Mouse (Mus musculus) ES-Bruce4 (cell line): ENCODE results near the gene Fto. TPM values are rescaled to one million over a fixed set of nuclear protein-coding genes. Genes with fewer than 3 reads are reported as not detected.

Experiments
- H3K27ac ChIP-seq: 2 replicates; pipeline ENCODE4 v1.5.1; 2012; ENCODE audit warnings: low read length, inconsistent platforms; ENCODE audit not compliant: insufficient read depth
- H3K27me3 ChIP-seq: 2 replicates; pipeline ENCODE4 v1.6.1; 2012; ENCODE audit warnings: mild to moderate bottlenecking, low read length, inconsistent platforms; ENCODE audit not compliant: control insufficient read depth, poor library complexity, insufficient read depth, severe bottlenecking
- H3K36me3 ChIP-seq: 2 replicates; pipeline ENCODE4 v1.6.1; 2012; ENCODE audit warnings: inconsistent platforms, mild to moderate bottlenecking, low read length, moderate library complexity; ENCODE audit not compliant: control insufficient read depth, poor library complexity, insufficient read depth, severe bottlenecking
- H3K4me1 ChIP-seq: one replicate; pipeline ENCODE4 v1.8.1; 2011; ENCODE audit warnings: low read length; ENCODE audit not compliant: control insufficient read depth, insufficient read depth
- H3K4me3 ChIP-seq: 2 replicates; pipeline ENCODE4 v1.5.1; 2011; ENCODE audit warnings: low read depth, mild to moderate bottlenecking, low read length
- H3K9ac ChIP-seq: 2 replicates; pipeline ENCODE4 v1.6.1; 2012; ENCODE audit warnings: low read depth, mild to moderate bottlenecking, inconsistent platforms; ENCODE audit not compliant: poor library complexity, severe bottlenecking
- H3K9me3 ChIP-seq: replicated peaks from 2 replicates; pipeline ENCODE4 v1.6.1; 2012; ENCODE audit warnings: mild to moderate bottlenecking, low read length, inconsistent platforms; ENCODE audit not compliant: control insufficient read depth, poor library complexity, insufficient read depth, severe bottlenecking
- CTCF ChIP-seq: IDR thresholded peaks from one replicate; pipeline ENCODE4 v1.8.1; 2011; ENCODE audit warnings: low read depth, low read length
- EP300 ChIP-seq: IDR thresholded peaks from 2 replicates; pipeline ENCODE4 v1.6.1; 2011; ENCODE audit warnings: low read depth, low read length; ENCODE audit not compliant: insufficient read depth
- POLR2A ChIP-seq: IDR thresholded peaks from one replicate; pipeline ENCODE4 v1.8.1; 2011; ENCODE audit warnings: low read length; ENCODE audit not compliant: insufficient read depth
- polyA plus RNA-seq: library from polyadenylated mRNA; stranded (reverse); fragments of >200 nt; gene quantifications from 2 replicates; pipeline ENCODE4 v1.2.4, GENCODE M21; 2011; ENCODE audit warnings: low read depth; ENCODE audit not compliant: missing spikeins, insufficient read depth, insufficient read length

The Fto gene
- polyA plus RNA-seq, 1 experiment = 61.2 TPM

GRCm38 (mm10) chr8:91611191-91611590, 297.9 kb downstream of the Fto start:
- Histone ChIP-seq H3K4me1 (no peaks in the 10 kb centered on the region), H3K36me3 (no peaks in the 10 kb centered on the region), H3K27me3 (no peaks in the 10 kb centered on the region), H3K4me3 (no peak overlapping the region), H3K27ac (no peak overlapping the region), H3K9me3 (no peaks in the 10 kb centered on the region), H3K9ac (no peak overlapping the region)
- TF ChIP-seq CTCF = no peak
- TF ChIP-seq POLR2A = no peak
- TF ChIP-seq EP300 = no peak

DNA sequence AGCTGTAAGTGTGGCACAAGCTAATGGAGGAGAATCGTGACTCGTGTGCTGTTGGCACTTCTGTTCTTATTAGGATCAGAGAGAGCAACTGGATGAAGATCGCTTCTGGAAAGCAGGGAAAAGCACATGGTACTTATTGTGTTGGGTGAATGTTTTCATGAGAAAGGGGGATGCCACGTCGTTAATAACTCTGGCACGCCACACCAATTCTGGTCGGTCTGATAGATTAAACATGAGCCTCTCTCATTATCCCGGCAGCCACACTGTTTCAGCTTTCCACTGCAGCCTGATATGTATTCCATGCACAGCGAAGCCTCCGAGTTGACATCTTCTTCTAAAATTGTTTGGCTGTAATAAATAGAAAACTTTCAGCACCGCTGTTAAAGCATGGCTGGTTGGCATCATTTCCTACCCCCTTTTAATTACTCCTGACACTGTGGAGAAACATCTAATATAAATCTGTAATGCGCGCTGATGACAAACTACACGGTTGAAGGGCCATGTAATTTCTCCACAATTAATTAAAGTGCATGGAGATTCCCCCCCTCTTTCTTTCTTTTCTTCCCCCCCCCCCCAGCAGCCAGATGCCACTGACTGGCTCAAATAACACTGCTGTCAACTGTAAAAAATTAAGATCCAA, 298.5 kb downstream of the Fto start:
- no peak overlapping the region for H3K4me3 ChIP-seq
- no peaks in the 10 kb centered on the region for H3K9me3 ChIP-seq
- H3K36me3 ChIP-seq = no peaks in the 10 kb centered on the region
- no peak overlapping the region for H3K27ac ChIP-seq
- H3K27me3 ChIP-seq = no peaks in the 10 kb centered on the region
- no peaks in the 10 kb centered on the region for H3K4me1 ChIP-seq
- no peak overlapping the region for H3K9ac ChIP-seq
- TF ChIP-seq CTCF (no peak), EP300 (no peak), POLR2A (no peak)

DNA sequence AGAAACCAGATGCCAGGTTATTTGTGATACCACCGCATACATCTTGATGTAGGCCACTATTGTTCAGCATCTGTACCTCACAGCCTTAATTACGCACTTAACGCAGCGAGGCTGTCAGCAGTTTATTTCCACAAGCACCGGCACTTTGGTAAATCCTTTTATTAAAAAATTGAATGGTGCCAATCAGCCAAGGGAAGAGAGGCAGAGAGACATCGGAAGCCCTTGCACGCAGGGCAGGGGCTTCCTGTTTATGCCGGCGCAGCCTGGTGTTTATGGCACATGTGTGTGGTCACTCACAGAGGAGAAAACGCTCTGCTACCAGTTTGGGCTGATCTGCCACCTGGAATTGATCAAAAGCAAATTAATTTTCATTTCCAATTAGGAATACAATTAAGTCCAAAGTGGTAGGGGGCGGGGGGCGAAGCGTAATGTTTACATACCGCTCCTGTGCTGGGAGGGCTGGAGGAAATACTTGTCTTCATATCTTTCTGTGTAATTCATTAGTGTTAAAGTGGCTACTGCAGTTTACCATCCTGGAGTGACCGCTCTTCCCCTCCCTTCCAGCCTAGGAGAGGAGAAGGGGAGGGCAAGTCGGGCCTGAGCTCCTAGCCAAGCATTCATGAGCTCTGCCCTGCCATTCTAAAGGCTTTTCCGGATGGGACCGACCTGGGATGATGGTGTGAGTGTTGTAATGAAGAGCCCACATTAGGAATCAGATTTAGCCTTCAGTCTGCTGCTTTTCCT, 299.2 kb downstream of the Fto start:
- no peaks in the 10 kb centered on the region for H3K36me3 ChIP-seq
- H3K9ac ChIP-seq = no peak overlapping the region
- H3K4me1 ChIP-seq = no peaks in the 10 kb centered on the region
- no peaks in the 10 kb centered on the region for H3K27me3 ChIP-seq
- H3K27ac ChIP-seq = no peak overlapping the region
- no peak for TF ChIP-seq CTCF
- TF ChIP-seq POLR2A = no peak
- no peak for TF ChIP-seq EP300
- H3K4me3 ChIP-seq = no peak overlapping the region
- no peaks in the 10 kb centered on the region for H3K9me3 ChIP-seq

DNA sequence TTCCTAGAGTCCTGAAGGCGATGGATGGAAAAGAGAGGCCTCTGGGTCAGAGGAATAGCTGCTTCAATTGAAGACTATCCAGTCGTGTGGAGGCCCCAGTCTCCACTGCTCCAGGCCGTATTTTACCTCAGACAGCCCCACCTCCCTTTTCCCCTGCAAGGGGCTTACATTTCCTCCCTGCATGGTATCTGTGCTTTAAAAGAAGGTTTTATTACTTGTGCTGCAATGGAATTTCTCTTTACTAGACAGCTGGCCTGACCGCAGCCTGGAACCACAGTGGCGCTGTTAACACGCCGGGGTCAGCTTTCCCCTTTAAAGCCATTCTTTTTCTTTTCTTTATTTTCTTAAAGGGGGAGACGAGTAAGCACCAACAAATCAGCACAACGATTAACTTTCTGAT, 300.3 kb downstream of the Fto start:
- Histone ChIP-seq H3K4me1 (no peaks in the 10 kb centered on the region), H3K27me3 (no peaks in the 10 kb centered on the region), H3K27ac (no peak overlapping the region), H3K9ac (no peak overlapping the region), H3K36me3 (no peaks in the 10 kb centered on the region), H3K9me3 (no peaks in the 10 kb centered on the region), H3K4me3 (no peak overlapping the region)
- TF ChIP-seq EP300 = no peak
- no peak for TF ChIP-seq CTCF
- no peak for TF ChIP-seq POLR2A

DNA sequence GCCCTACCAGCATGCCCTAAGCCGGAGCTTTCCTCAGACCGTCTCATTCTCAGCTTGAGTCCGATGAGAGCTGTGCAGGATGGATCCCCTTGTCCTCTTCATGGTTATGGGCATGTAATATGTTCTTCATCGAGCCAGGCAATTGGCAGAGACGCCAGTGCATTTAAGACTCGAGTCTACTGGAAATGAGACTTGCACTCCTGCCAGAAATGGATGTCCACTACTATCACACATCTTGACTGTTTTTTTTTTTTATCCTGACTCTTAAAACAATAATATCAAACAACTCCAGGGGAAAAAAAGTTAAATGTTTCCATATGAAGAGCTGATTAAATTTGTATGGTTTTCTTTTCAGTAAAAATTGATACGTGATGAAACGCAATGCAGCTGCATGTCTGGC, 301.9 kb downstream of the Fto start:
- Histone ChIP-seq H3K4me3 (no peak overlapping the region), H3K27me3 (no peaks in the 10 kb centered on the region), H3K27ac (no peak overlapping the region), H3K36me3 (no peaks in the 10 kb centered on the region), H3K4me1 (no peaks in the 10 kb centered on the region), H3K9ac (no peak overlapping the region), H3K9me3 (no peaks in the 10 kb centered on the region)
- no peak for TF ChIP-seq EP300
- no peak for TF ChIP-seq CTCF
- no peak for TF ChIP-seq POLR2A

DNA sequence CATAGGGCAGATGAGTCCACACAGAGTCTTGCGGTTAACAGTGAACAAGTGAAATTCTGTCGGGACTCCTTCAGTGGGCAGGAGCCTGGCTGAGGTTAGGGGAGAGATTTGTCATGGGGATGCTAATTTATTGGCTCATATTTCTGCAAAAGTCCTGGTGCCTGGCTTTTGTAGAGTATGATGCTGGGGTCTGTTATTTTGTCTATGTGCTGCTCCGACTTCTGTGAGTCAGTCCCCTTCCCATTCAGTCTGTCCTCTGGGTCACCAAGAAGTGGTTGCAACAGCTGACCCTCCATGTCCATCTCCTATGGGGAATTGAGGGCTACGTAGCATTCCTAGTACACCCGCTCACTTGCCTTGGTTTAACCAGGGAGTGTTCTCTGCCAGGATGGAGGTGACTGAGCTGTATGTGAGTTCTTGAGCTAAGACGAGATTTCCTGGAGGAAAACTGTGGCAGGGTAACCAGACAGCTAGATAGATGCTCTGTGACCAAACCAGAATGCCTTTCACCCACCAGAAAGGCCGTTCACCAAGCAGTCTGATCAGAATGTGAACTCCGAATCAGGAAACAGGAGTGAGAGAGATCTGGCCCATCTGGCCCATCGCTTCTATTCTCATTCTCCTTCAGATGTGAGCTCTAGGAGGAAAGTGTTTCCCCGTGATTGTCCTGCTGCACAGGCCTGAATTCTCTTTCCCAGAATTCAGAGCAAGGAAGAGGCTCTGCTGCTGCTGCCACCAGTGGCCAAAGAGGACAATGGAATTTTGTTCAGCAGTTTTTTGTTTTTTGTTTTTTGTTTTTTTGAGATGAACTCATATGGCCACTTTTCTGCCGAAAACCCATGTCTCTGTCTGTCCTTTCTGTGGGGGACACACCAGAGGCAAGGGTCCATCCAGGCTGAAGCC, 302.7 kb downstream of the Fto start:
- Histone ChIP-seq H3K4me3 (no peak overlapping the region), H3K9me3 (no peaks in the 10 kb centered on the region), H3K4me1 (no peaks in the 10 kb centered on the region), H3K36me3 (no peaks in the 10 kb centered on the region), H3K27ac (no peak overlapping the region), H3K9ac (no peak overlapping the region), H3K27me3 (no peaks in the 10 kb centered on the region)
- no peak for TF ChIP-seq CTCF
- no peak for TF ChIP-seq POLR2A
- no peak for TF ChIP-seq EP300
